Mouse (Mus musculus) lung, adult 2 months (tissue): ENCODE data around the gene 2310061I04Rik. TPM values are rescaled to one million over a fixed set of nuclear protein-coding genes. Genes with fewer than 3 reads are reported as not detected.
A peak's percentile ranks its signal among the peaks of the same experiment; 100 is the strongest.

Source experiments
- DNase-seq: peaks from one replicate; pipeline ENCODE4 v3.0.0; 2022
- H3K4me1 ChIP-seq: fragments of 200-500 bp; 2 replicates; pipeline ENCODE4 v1.6.1; 2011; ENCODE audit warnings: low read length; ENCODE audit not compliant: control insufficient read depth, insufficient read depth
- H3K4me3 ChIP-seq: fragments of 200-500 bp; replicated peaks from 2 replicates; pipeline ENCODE3; 2011; ENCODE audit warnings: low read depth, mild to moderate bottlenecking, control low read depth, low read length; ENCODE audit errors: extremely low read depth
- CTCF ChIP-seq: fragments of 200-500 bp; IDR thresholded peaks from 2 replicates; pipeline ENCODE4 v1.5.1; 2011; ENCODE audit warnings: mild to moderate bottlenecking, low read length, control low read depth; ENCODE audit not compliant: insufficient read depth
- POLR2A ChIP-seq: fragments of 200-500 bp; IDR thresholded peaks from 2 replicates; pipeline ENCODE4 v1.6.1; 2011; ENCODE audit warnings: low read depth, mild to moderate bottlenecking, control low read depth, low read length, borderline replicate concordance; ENCODE audit errors: extremely low read depth
- WGBS: fragments of 180-500 bp; shearing (Covaris S2); methylation state at CpG from one replicate; pipeline ENCODE4 v1.1.7; 2018; 5-methylcytosine and 5-hydroxymethylcytosine counted together
- polyA plus RNA-seq: library from polyadenylated mRNA; depleted of rRNA; stranded (reverse); fragments of >200 nt; gene quantifications from 2 replicates; pipeline ENCODE4 v1.2.3, GENCODE M21; 2012

The 2310061I04Rik gene
- polyA plus RNA-seq, 1 experiment: 38.1 TPM

- TF ChIP-seq CTCF (0 out of 2 replicates have a peak, but pooled peaks have one; percentile 29), POLR2A (peak; percentile 100)
- under 1% methylated on average over 83 of the region's 83 CpGs for WGBS
- DNase-seq: peak; percentile 98
- Histone ChIP-seq H3K4me1 (peaks cover 23% of the 10 kb centered on the region), H3K4me3 (peak within 1 kb of the TSS; percentile 99)
Observed at GRCm38 (mm10) chr17:35916297-35917142, 19.3 kb upstream of the 2310061I04Rik start, which contains the start of the genes Mrps18b and Ppp1r10. Gene Mrps18b (minus strand): TSS chr17:35916389. Gene Ppp1r10 (plus strand): TSS chr17:35916434.

GRCm38 (mm10) chr17:35915538-35916296 lies 18.5 kb upstream of the 2310061I04Rik start:
- WGBS: under 1% methylated on average over 28 of the region's 28 CpGs
- no peak for TF ChIP-seq CTCF
- TF ChIP-seq POLR2A: no peak
- H3K4me1 ChIP-seq: peaks cover 16% of the 10 kb centered on the region
- peak overlapping the region; percentile 78 for H3K4me3 ChIP-seq
- no peak for DNase-seq

- WGBS: 76% methylated on average over 6 of the region's 6 CpGs
- TF ChIP-seq CTCF: no peak
- TF ChIP-seq POLR2A: no peak
- DNase-seq: no peak
- H3K4me1 ChIP-seq: peaks cover 13% of the 10 kb centered on the region
- no peak overlapping the region for H3K4me3 ChIP-seq
Observed at GRCm38 (mm10) chr17:35914975-35915374, 17.7 kb upstream of the 2310061I04Rik start.

- peaks cover 8% of the 10 kb centered on the region for H3K4me1 ChIP-seq
- peak; percentile 74; the same call in 1 of the 2 replicates for TF ChIP-seq POLR2A
- TF ChIP-seq CTCF: no peak
- peak within 1 kb of the TSS; percentile 92 for H3K4me3 ChIP-seq
- WGBS: 1% methylated on average over 25 of the region's 25 CpGs
- peak; percentile 95 for DNase-seq
Observed at GRCm38 (mm10) chr17:35909919-35910369, 12.7 kb upstream of the 2310061I04Rik start, which contains the start of gene Atat1. Gene Atat1 (minus strand): TSS chr17:35910075.

GRCm38 (mm10) chr17:35909186-35909918 lies 12.1 kb upstream of the 2310061I04Rik start:
- TF ChIP-seq CTCF (no peak), POLR2A (no peak)
- H3K4me1 ChIP-seq: peaks cover 8% of the 10 kb centered on the region
- peak overlapping the region; percentile 92 for H3K4me3 ChIP-seq
- WGBS: 15% methylated on average over 20 of the region's 20 CpGs
- DNase-seq: no peak

- 49% methylated on average over 2 of the region's 2 CpGs for WGBS
- no peak for DNase-seq
- H3K4me3 ChIP-seq: no peak overlapping the region
- TF ChIP-seq POLR2A (no peak), CTCF (no peak)
- H3K4me1 ChIP-seq: peaks cover 13% of the 10 kb centered on the region
Observed at GRCm38 (mm10) chr17:35907609-35908008, 10.4 kb upstream of the 2310061I04Rik start.

- Histone ChIP-seq H3K4me3 (no peak overlapping the region), H3K4me1 (peaks cover 13% of the 10 kb centered on the region)
- WGBS: 93% methylated on average over 1 of the region's 1 CpGs
- no peak for DNase-seq
- no peak for TF ChIP-seq CTCF
- TF ChIP-seq POLR2A: no peak
Observed at GRCm38 (mm10) chr17:35905587-35905986, 8.4 kb upstream of the 2310061I04Rik start.

- DNase-seq: no peak
- TF ChIP-seq POLR2A (no peak), CTCF (no peak)
- 30% methylated on average over 4 of the region's 4 CpGs for WGBS
- Histone ChIP-seq H3K4me1 (peaks cover 5% of the 10 kb centered on the region; the same call in 1 of the 2 replicates), H3K4me3 (no peak overlapping the region)
Observed at GRCm38 (mm10) chr17:35903992-35904355, 6.7 kb upstream of the 2310061I04Rik start.
